Comparison of ENCODE assay signal across 8 mouse cellular contexts in genomic region chr2:165364334-165365091, GRCm38 (mm10). TPM values are rescaled to one million over a fixed set of nuclear protein-coding genes. Genes with fewer than 3 reads are reported as not detected.
DNase-seq lines count a peak whose midpoint lies in the region; ATAC-seq and TF ChIP-seq lines count a peak whose summit lies in the region.
"Had no signal": no experiment of that assay in that cellular context is flagged by ENCODE, and none has a peak within 500 bp of the region (broad histone marks: within the 10 kb centered on the region; RNA-seq: fewer than 3 reads in every experiment).

No protein-coding gene starts in this region.

- peak; percentile 85 for TF ChIP-seq CTCF in kidney, postnatal 0 days (IDR thresholded peaks at IDR 0.05; ENCODE audit: low read depth)

- peak; percentile 17 to 43 for DNase-seq in CD8-positive naive resting alpha-beta T cell, adult 2 months (ENCODE audit: low read depth in 2 of 2, low spot score in 2 of 2)
- peak; percentile 48 for DNase-seq in Muller cell, postnatal 12 days (ENCODE audit: inconsistent ontology term)
- DNase-seq in cerebellum, postnatal 25 days = peak; percentile 79 to 87
- DNase-seq in gastrocnemius, postnatal 4 days (ENCODE audit: low spot score in 2 of 2) = peak; percentile 35 to 62
- peak; percentile 74 for DNase-seq in kidney, postnatal 0 days (ENCODE audit: low spot score)
- peak; percentile 47 for DNase-seq in retina, postnatal 7 days (ENCODE audit: low read depth, low spot score)

- WGBS in kidney, postnatal 0 days = 9% methylated on average over 21 of the region's 21 CpGs
- WGBS in lung, embryonic 15.5 days = 11% methylated on average over 21 of the region's 21 CpGs

- ATAC-seq in kidney, postnatal 0 days (replicated peaks; ENCODE audit: low FRiP score, low read depth) = peak; percentile 46; the same call in 1 of the 2 replicates
- ATAC-seq in lung, embryonic 15.5 days (ENCODE audit: borderline replicate concordance, extremely low read depth, low FRiP score, low TSS enrichment) = no peak

- no peak overlapping the region for H3K9ac ChIP-seq in kidney, postnatal 0 days (ENCODE audit: low read depth, low read length)
- H3K9ac ChIP-seq in lung, embryonic 15.5 days = no peak overlapping the region

- H3K4me3 ChIP-seq in kidney, postnatal 0 days (replicated peaks; ENCODE audit: low read depth, low read length) = no peak overlapping the region
- no peak overlapping the region for H3K4me3 ChIP-seq in lung, embryonic 15.5 days

- no peaks in the 10 kb centered on the region for H3K27me3 ChIP-seq in kidney, postnatal 0 days (ENCODE audit: insufficient read depth, low read length)
- H3K27me3 ChIP-seq in lung, embryonic 15.5 days = peaks cover 17% of the 10 kb centered on the region; the same call in 1 of the 2 replicates

- no peaks in the 10 kb centered on the region for H3K36me3 ChIP-seq in kidney, postnatal 0 days (ENCODE audit: insufficient read depth, low read length)
- H3K36me3 ChIP-seq in lung, embryonic 15.5 days = no peaks in the 10 kb centered on the region

- H3K4me2 ChIP-seq in kidney, postnatal 0 days (ENCODE audit: low read length) = peak overlapping the region; percentile 44
- H3K4me2 ChIP-seq in lung, embryonic 15.5 days = peak overlapping the region; percentile 36

- no peak overlapping the region for H3K27ac ChIP-seq in kidney, postnatal 0 days
- no peak overlapping the region for H3K27ac ChIP-seq in lung, embryonic 15.5 days

- no peaks in the 10 kb centered on the region for H3K9me3 ChIP-seq in kidney, postnatal 0 days (replicated peaks; ENCODE audit: low read length)
- no peaks in the 10 kb centered on the region for H3K9me3 ChIP-seq in lung, embryonic 15.5 days

- H3K4me1 ChIP-seq in kidney, postnatal 0 days (replicated peaks; ENCODE audit: insufficient read depth, low read length) = no peaks in the 10 kb centered on the region; the same call in 1 of the 2 replicates
- H3K4me1 ChIP-seq in lung, embryonic 15.5 days = peaks cover 30% of the 10 kb centered on the region

RNA-seq across cellular contexts. Expression of gene Zfp663, which starts 4.0 kb away (rescaled TPM):
- total RNA-seq in gastrocnemius, postnatal 4 days (2021) = under 1 TPM in 1 of 2 experiments, not detected in 1; 0.29 TPM
- polyA plus RNA-seq in kidney, postnatal 0 days (2015; fragmentation: Nextera tagmentation; extraction: Ambion mirVana) = 0.58 and 0.60 TPM in 2 replicates
- polyA plus RNA-seq in lung, embryonic 15.5 days (2015; fragmentation: Nextera tagmentation; extraction: Ambion mirVana) = 1.1 and 2.2 TPM in 2 replicates

RNA-seq across cellular contexts. Expression of gene Zfp334, which starts 23.5 kb away (rescaled TPM):
- total RNA-seq in gastrocnemius, postnatal 4 days (2021) = 1 to 10 TPM; 5.3 to 6.0 TPM
- polyA plus RNA-seq in kidney, postnatal 0 days (2015; fragmentation: Nextera tagmentation; extraction: Ambion mirVana) = 3.6 and 4.7 TPM in 2 replicates
- polyA plus RNA-seq in lung, embryonic 15.5 days (2015; fragmentation: Nextera tagmentation; extraction: Ambion mirVana) = 7.0 and 7.1 TPM in 2 replicates

RNA-seq across cellular contexts. Expression of gene Ocstamp, which starts 35.7 kb away (rescaled TPM):
- under 1 TPM in 1 of 2 experiments, not detected in 1; 0.10 TPM for total RNA-seq in gastrocnemius, postnatal 4 days (2021)
- 0.11 and 0.14 TPM in 2 replicates for polyA plus RNA-seq in kidney, postnatal 0 days (2015; fragmentation: Nextera tagmentation; extraction: Ambion mirVana)
- 0.06 TPM in 1 of 2 replicates, not detected in the other for polyA plus RNA-seq in lung, embryonic 15.5 days (2015; fragmentation: Nextera tagmentation; extraction: Ambion mirVana)
- total RNA-seq: layer of hippocampus, adult 18-20 months had no signal

RNA-seq across cellular contexts. Expression of gene Elmo2, which starts 38.2 kb away (rescaled TPM):
- 10 to 100 TPM; 27.1 to 36.9 TPM for total RNA-seq in gastrocnemius, postnatal 4 days (2021)
- polyA plus RNA-seq in kidney, postnatal 0 days (2015; fragmentation: Nextera tagmentation; extraction: Ambion mirVana) = 51.5 and 59.3 TPM in 2 replicates
- 75.7 and 77.3 TPM in 2 replicates for polyA plus RNA-seq in lung, embryonic 15.5 days (2015; fragmentation: Nextera tagmentation; extraction: Ambion mirVana)

Comparison
In these comparisons a context has a peak if more than half of its experiments do, and no peak if none do; other contexts are left out.
1. DNase-seq: peak in every context shown above with its lines; median percentile 83 in cerebellum, postnatal 25 days; 74 in kidney, postnatal 0 days; 48 in gastrocnemius, postnatal 4 days; 48 in Muller cell, postnatal 12 days; 47 in retina, postnatal 7 days; 30 in CD8-positive naive resting alpha-beta T cell, adult 2 months.